Mouse (Mus musculus) thymus, postnatal 14 days (tissue): ENCODE measurements at regions not wholly inside any gene's neighbourhood (a gene's known extent, or its start where the extent isn't known, plus 50 kb on each side); places are given as distances from the start of the nearest gene placed in this dataset.

Experiments used
- DNase-seq: peaks from one replicate; pipeline ENCODE4 v3.0.0; 2021

DNA sequence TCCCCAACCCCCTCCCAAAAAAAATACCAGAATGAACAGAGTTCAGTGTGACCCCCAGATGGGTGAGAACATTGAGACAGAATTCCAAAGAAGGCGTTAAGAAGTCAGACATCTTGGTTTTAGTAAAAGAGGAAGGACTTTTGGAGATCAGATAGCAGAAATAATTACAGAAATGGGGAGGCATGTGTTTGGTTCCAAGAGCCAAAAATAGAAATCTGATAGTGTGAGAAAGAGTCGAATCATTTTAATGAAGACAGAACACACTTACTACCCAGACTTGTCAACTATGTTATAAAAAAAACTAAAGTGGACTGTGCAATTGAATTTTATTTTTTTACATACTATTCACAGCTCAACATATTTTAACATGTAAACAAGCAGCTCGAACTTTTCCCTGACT, 575.9 kb upstream of the Kdm8 start:
- DNase-seq = no peak

DNA sequence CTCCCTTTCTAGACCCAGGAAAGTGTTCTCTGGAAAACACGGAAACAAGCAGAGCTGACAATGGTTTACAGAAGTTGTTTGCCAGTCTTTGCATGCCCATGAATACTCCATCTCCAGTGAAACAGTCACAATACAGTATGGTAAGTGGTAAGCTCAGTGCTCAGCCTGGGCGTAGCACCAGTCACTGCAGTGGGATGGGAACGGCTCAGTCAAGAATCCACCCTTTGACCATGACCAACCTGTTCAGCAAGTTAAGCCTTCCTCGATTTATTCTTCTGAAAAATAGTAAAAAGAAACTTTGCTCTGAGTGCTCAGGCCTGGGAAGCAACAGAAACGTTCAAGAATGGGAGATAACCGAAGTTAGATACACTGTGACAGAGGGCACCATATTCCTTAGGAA, 563.7 kb upstream of the Kdm8 start:
- DNase-seq = no peak

GRCm38 (mm10) chr7:124907233-124907632, 537.2 kb upstream of the Kdm8 start:
- no peak for DNase-seq

- DNase-seq = no peak
These were observed 536.7 kb upstream of the Kdm8 start for GRCm38 (mm10) chr7:124907662-124908296.

DNA sequence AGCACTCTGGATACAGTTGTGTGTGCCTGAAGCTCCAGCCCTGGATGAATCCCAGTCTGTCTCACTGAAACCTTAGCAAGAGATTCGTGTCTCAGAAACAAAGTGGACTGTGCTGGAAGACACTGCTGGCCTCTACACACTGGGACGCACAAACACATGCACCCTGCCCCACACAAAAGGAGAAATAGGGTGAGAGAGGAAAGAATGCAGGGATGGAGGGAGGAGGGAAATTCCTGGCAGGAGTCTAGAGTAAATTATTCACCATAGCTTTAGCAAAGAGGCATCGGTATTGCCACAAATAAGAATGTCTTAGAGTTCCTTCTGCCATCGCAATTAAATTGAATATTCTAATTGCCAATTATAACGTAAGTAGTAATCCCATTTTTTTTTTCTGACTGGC, 530.4 kb upstream of the Kdm8 start:
- no peak for DNase-seq

GRCm38 (mm10) chr7:124914479-124914878, 530.0 kb upstream of the Kdm8 start:
- no peak for DNase-seq

- no peak for DNase-seq
These were observed 529.5 kb upstream of the Kdm8 start for GRCm38 (mm10) chr7:124914972-124915371.

GRCm38 (mm10) chr7:124915637-124916036, 528.8 kb upstream of the Kdm8 start:
- DNase-seq = no peak

DNA sequence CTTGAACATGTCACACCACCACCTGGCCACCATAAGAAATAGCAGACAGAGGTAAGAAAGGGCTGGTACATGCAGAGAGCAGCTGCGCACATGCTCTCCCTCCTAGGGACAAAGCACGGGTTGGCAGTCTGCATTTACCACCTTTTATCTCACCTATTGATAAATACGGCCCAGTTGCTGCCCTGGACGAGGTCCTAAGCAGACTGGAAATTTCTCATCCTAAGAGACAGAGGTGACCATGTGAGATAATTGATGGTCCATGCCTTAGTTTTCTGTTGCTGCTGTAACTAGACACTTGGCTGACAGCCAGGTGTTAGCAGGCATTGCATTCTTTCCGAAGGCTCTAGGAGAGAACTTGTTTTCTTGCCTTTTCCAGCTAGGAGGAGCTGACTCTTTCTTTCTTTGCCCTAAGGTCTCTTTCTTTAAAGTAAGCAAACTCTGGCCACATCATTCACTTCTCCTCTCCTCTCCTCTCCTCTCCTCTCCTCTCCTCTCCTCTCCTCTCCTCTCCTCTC, 526.8 kb upstream of the Kdm8 start:
- no peak for DNase-seq

GRCm38 (mm10) chr7:124922806-124923205, 521.7 kb upstream of the Kdm8 start:
- DNase-seq = no peak

DNA sequence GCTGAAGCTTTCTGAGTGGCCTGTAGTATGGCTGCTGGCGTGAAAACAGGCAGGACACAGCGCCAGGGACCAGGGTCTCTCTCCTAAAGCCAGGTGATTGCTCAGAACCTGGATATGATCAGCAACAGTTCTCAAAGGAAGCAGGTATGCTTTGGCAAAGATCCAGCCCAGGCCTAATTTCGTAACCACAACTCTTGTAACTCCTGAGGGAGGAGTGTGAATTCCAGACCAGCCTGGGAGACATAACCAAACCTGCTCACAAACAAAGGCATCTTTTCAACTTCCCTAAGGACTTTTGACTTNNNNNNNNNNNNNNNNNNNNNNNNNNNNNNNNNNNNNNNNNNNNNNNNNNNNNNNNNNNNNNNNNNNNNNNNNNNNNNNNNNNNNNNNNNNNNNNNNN, 510.9 kb upstream of the Kdm8 start:
- no peak for DNase-seq

DNA sequence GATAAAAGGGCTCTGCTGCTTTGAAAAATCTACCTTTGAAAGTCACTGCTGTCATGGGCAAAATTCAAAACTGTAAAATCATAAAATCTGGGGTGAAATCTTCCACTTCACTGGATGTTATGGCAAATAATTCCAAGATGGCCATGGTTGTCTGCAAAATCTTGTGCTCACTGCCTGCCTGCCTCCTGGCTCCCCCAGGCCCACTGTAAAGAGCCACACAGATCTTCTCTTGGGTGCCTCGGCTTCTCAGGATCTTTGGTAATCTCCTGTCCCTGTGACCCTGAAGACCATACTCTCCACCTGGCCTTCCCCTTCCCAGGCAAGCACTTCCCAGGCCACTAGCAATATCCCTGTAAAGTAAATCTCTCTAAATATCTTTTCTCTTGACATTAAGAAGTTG, 505.1 kb upstream of the Kdm8 start:
- DNase-seq = no peak

DNA sequence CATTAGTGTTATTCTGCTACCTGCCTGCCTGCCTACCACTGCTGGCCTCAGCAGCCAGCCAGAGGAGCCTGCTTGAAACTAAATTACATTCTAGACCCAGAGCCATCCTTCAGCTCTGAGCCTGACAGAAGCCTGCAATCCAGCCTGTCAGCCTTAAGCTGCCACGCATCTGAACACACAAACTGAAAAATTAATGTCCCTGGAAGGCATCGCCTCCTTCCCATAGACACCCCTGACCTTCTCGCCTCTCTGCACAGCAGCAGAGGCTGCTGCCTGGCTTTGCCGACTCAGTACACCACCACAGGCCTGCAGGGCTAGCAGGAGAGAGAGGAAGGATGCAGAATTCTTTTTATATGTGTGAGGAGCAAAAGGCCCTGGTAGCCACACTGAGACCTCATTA, 502.9 kb upstream of the Kdm8 start:
- no peak for DNase-seq

DNA sequence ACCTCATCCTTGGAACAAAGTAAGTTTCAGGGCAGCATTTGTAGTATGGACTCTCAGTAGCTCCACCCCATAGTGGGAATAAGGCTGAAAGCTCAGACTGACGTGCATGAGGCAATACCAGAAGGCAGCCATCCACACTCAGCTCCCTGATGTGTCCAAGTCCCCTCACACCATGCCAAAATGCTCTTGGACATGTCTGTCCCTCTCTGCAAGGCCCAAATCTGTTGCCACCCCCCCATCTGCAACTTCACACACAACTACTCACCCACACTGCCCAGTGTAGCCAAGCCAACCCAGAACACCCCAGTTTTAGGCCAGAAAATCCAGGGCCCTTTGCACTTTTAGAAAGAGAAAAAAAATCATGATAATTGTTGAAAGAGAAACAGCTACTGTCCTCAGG, 498.1 kb upstream of the Kdm8 start:
- DNase-seq = no peak

- DNase-seq = no peak
These were observed 487.1 kb upstream of the Kdm8 start for GRCm38 (mm10) chr7:124957329-124957728.

GRCm38 (mm10) chr7:124974870-124975488, 469.5 kb upstream of the Kdm8 start:
- no peak for DNase-seq

DNA sequence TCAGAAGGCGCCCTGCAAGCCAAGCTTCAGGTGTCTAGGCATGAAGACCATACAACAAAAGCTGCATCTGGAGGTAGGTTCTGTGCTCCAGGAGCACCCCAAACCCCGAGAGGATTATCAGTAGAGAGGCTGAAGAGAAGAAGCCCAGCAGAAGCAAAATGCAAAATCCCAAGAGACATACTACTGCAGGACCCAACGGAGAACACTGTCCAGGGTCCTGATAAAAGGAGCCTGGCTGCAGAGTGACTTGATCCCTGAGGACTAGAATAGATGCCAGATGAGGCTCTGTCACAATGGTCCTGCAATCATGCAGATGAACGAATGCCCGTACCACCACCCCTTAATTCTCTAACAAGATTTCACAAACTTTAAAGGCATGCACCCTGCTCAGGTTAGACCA, 455.0 kb upstream of the Kdm8 start:
- no peak for DNase-seq

DNA sequence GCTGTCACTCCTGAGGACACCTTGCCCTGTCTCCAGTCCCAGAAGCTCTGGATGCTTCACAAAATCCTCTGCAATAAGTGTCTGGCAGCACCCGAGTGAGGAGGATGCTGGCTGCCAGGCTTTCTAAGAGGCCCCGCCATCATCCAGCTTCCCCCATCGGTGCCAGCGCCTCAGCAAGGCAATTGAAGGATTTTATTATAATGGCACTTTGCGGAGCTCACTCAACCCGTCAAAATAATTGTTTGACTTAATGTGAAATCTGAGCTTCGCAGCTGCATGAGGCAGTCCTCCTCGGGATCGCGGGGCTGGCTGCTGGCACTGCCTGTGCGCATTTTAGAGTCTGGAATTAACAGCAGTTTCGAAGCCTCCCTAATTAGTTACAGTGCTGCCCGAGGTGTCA, 453.8 kb upstream of the Kdm8 start:
- DNase-seq = no peak

GRCm38 (mm10) chr7:124996538-124996937, 447.9 kb upstream of the Kdm8 start:
- DNase-seq = no peak

- no peak for DNase-seq
These were observed 443.8 kb upstream of the Kdm8 start for GRCm38 (mm10) chr7:125000669-125001068.

GRCm38 (mm10) chr7:125005638-125006037, 438.8 kb upstream of the Kdm8 start:
- DNase-seq = no peak

DNA sequence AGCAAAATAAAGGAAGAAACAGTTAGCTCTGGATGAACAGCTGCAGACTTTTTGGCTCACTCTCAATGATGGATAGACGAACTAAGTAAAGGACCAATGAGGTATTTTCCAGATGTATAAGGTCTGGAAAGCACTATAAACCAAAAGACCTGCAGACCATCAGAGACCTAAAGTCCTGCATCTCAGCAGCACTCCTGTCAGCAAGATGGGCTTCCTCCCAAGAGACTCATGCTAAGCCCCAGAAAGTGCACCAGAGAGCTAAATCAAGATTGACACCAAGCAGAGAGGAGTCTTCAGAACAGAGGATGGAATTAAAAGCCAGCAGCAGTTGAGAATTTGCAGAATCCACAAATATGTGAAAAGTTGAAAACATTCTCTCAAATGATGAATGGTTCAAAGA, 425.2 kb upstream of the Kdm8 start:
- DNase-seq = no peak

DNA sequence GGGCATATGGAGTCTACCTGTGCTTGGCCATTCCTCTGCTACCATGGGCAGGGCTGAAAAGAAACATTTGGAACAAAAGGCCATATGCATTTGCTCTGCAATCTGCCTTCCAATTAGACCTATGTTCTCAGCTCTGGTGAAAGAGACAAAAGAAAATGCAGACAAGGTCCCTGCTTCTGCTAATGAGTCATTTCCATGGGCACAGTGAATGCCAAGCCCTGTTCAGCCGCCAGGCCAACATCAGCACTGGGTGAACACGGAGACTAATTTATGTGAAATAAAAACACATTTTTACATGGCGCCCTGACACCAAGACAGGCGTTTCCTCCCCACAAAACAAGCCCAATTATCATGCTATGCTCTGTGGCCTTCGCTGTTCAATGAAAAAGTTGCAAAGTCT, 419.5 kb upstream of the Kdm8 start:
- DNase-seq = no peak

- no peak for DNase-seq
These were observed 410.7 kb upstream of the Kdm8 start for GRCm38 (mm10) chr7:125033778-125034177.

DNA sequence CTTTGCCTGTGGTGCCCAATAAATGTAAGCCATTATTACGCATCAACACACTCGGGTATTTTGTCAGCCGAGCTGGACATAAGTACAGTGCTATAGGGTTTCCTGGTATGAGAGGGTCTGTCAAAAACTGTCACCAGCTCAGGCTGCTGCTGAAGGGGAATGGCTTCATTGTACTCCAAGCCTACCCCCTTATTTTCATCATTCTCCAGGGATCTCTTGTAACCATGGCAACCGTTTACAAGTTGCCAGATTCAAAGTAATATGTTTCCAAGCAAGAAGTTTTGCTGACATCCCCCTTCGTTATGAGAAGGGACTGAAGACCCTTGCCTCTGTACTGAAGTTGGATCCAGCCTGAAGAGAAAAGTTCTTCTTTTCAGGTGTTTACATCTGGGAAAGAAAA, 410.3 kb upstream of the Kdm8 start:
- DNase-seq = no peak
